Mouse (Mus musculus) myocyte (in vitro differentiated cells): ENCODE results near the gene Olfr49.

Experiments
- CEBPB ChIP-seq: IDR thresholded peaks from 2 replicates; pipeline ENCODE4 v1.6.1; 2011; ENCODE audit warnings: mild to moderate bottlenecking, moderate library complexity; ENCODE audit not compliant: poor library complexity, insufficient read depth, severe bottlenecking
- E2F4 ChIP-seq: IDR thresholded peaks from one replicate; pipeline ENCODE4 v1.6.1; 2011; ENCODE audit warnings: mild to moderate bottlenecking, control low read depth, moderate library complexity; ENCODE audit not compliant: insufficient read depth
- MAX ChIP-seq: IDR thresholded peaks from one replicate; pipeline ENCODE4 v1.6.1; 2011; ENCODE audit warnings: low read depth, mild to moderate bottlenecking, control low read depth
- MYOD1 ChIP-seq, 3 experiments: IDR thresholded peaks; one replicate each; pipeline ENCODE4 v1.6.1; 2011; ENCODE audit warnings: control low read depth in 2 of 3, low read depth in 2 of 3, mild to moderate bottlenecking in 2 of 3, moderate library complexity in 1 of 3; ENCODE audit not compliant: insufficient read length in 2 of 3, control insufficient read depth in 1 of 3
- MYOG ChIP-seq, 3 experiments: IDR thresholded peaks; one replicate each; pipeline ENCODE4 v1.6.1; 2011; ENCODE audit warnings: control low read depth in 2 of 3, low read depth in 2 of 3, mild to moderate bottlenecking in 2 of 3; ENCODE audit not compliant: insufficient read length in 2 of 3, control insufficient read depth in 1 of 3, insufficient read depth in 1 of 3
- POLR2A ChIP-seq: IDR thresholded peaks from one replicate; pipeline ENCODE4 v1.6.1; 2011; ENCODE audit warnings: low read depth, mild to moderate bottlenecking, control low read depth, moderate library complexity; ENCODE audit not compliant: insufficient read length
- SRF ChIP-seq: IDR thresholded peaks from one replicate; pipeline ENCODE4 v1.6.1; 2011; ENCODE audit warnings: low read depth; ENCODE audit not compliant: control insufficient read depth, insufficient read length
- TCF12 ChIP-seq: IDR thresholded peaks from one replicate; pipeline ENCODE4 v1.6.1; 2011; ENCODE audit warnings: mild to moderate bottlenecking, control low read depth; ENCODE audit not compliant: poor library complexity, insufficient read depth, severe bottlenecking
- USF1 ChIP-seq: IDR thresholded peaks from one replicate; pipeline ENCODE4 v1.6.1; 2011; ENCODE audit warnings: low read depth, mild to moderate bottlenecking, control low read depth, moderate library complexity

GRCm38 (mm10) chr14:54263099-54263498 lies 21.6 kb downstream of the Olfr49 start:
- TF ChIP-seq POLR2A (no peak), MAX (no peak), MYOG (IDR thresholded peaks at IDR 0.05; ENCODE audit: control insufficient read depth in 1 of 3, insufficient read depth in 1 of 3, insufficient read length in 2 of 3, low read depth in 2 of 3) (no peak), E2F4 (no peak), USF1 (no peak), CEBPB (no peak), TCF12 (no peak), MYOD1 (IDR thresholded peaks at IDR 0.05; ENCODE audit: control insufficient read depth in 1 of 3, insufficient read length in 2 of 3, low read depth in 2 of 3) (no peak), SRF (no peak)
